Mouse (Mus musculus) urinary bladder, adult 2 months (tissue): ENCODE measurements around the gene Ddit4. TPM values are rescaled to one million over a fixed set of nuclear protein-coding genes. Genes with fewer than 3 reads are reported as not detected.

Experiments used
- DNase-seq: peaks from one replicate; pipeline ENCODE4 v3.0.0; 2022; ENCODE audit warnings: low spot score
- polyA plus RNA-seq: library from polyadenylated mRNA; depleted of rRNA; stranded (reverse); fragments of >200 nt; gene quantifications from 2 replicates; pipeline ENCODE4 v1.2.3, GENCODE M21; 2012; rRNA removed

The Ddit4 gene
- polyA plus RNA-seq, 1 experiment = 30.7 TPM

GRCm38 (mm10) chr10:59916649-59917048, 35.0 kb downstream of the Ddit4 start:
- no peak for DNase-seq

GRCm38 (mm10) chr10:59916159-59916558, 35.5 kb downstream of the Ddit4 start:
- no peak for DNase-seq

GRCm38 (mm10) chr10:59915196-59915962, 36.3 kb downstream of the Ddit4 start:
- no peak for DNase-seq

DNA sequence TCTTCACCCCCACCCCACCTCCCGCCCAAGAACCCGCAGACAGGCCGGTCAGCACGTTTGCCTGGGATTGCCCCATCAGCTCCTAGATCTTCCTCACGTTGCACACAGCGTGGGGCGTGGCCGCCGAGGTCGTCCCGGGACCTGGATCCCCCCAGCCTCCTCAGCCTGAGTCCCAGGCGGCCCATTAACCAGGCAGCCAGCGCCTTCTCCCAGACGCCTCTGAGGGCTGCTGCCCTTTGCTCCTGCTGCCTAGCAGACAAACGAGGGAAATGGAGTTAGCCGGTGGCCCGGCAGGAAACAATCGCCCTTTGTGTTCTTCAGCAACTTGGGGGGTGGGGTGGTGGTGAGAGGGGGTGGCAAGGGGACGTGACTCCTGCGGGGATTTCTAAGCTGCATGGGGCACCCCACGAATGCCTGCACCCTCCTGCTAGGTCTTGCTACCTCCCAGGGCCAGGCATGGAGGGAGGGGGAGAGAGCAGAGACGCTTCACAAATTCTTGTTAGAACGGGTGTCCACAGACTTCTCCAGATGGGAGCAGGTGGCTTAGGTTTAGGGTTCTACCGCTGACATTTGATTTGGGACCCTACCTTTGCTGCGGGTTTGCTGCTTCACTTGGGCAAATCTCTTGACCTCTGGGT, 40.0 kb downstream of the Ddit4 start:
- no peak for DNase-seq

- DNase-seq = no peak
Measured at GRCm38 (mm10) chr10:59911091-59911490, 40.5 kb downstream of the Ddit4 start.

- DNase-seq = no peak
Measured at GRCm38 (mm10) chr10:59909357-59909847, 42.2 kb downstream of the Ddit4 start.

- DNase-seq = no peak
Measured at GRCm38 (mm10) chr10:59908776-59909315, 42.8 kb downstream of the Ddit4 start.

DNA sequence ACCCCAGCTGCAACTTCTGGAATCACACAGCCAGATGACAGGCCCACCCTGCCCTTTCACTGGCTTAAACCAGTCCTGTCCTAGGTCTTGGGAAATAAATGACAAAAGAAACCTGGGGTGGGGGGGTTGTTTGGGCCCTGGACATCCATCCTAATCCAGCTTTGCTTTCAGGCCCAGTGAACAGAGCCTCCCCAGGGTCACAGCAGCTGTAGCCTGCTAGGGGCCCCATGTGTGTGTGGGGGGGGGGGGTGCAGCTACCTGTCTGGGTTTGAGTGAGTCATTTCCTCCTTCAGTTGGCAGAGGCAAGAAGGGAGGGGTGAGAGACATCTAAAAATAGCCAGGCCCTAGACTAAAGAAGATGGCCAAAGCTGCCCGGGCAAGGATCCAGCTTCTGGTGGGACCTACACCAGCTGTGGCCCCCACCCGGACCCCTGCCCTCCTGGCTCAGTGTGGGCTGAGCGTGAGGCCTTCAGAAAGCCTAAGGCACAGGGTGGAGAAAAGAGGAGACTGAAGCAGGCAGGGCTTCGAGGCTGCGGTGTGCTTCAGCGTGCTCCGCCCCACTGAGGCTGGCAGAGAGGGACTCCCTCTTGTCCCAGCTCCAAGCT, 43.8 kb downstream of the Ddit4 start:
- DNase-seq = no peak

DNA sequence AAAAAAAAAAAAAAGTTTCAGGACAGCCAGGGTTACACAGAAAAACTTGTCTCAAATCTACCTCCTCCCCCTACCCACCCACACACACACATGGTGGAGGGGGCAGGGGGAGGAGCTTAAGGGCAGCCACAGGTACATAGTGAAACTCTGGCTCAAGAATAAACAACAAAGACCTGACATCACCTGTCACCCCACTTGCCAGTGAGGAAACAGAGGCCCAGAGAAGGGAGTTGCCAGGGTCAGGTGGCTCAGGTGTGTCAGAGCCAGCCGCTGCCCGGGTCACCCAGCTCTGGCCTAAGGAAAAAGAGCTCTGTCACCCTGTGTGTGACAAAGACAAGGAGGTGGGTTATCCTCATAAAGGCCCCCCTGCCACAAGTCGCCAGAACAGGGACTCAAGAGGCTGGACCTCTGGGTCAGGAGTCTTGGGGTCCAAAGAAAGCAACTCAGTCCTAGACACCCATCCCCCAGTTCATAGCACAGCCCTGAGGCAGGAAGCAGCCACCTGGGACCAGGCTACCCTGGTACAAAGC, 44.5 kb downstream of the Ddit4 start:
- DNase-seq = no peak

GRCm38 (mm10) chr10:59903170-59903569, 48.5 kb downstream of the Ddit4 start:
- no peak for DNase-seq

DNA sequence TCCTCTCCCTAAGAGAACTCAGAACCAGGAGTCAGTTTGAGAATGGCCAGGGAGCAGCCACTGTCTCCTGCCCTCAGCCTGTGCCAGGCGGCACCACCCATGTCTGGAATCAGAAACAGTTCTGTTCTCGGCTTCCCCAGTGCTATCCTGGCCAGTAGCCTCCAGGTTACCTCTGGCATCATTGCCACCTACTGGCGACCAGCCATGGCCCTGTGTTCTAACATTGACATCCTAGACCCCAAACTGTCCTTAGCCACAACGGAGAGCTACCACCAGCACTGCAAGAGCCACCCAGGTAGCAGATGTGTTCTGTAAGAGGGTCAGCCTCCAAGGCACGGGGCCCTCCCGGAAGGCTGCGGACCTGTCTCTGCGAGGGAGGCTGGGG, 49.0 kb downstream of the Ddit4 start:
- no peak for DNase-seq

GRCm38 (mm10) chr10:59901986-59902605, 49.5 kb downstream of the Ddit4 start:
- DNase-seq = no peak

GRCm38 (mm10) chr10:59901463-59901862, 50.2 kb downstream of the Ddit4 start:
- DNase-seq = no peak

- no peak for DNase-seq
Measured at GRCm38 (mm10) chr10:59900939-59901338, 50.7 kb downstream of the Ddit4 start.

DNA sequence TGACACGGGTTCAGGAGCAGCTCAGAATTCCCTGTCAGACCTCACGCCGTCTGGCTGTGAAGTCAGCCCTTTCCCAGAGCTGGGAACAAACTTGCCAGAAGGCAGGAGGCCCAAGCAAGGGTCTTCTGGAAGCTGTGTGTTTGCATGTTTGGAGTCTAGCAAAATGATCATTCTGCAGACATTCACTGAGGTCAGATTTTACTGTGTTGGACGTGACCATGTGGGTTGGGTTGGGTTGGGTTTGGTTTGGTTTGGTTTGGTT, 51.5 kb downstream of the Ddit4 start:
- DNase-seq = no peak

Other genes with a start within 250 kb of the Ddit4 start
- 89.1 and 98.4 TPM in 2 replicates for gene Micu1, start 249.4 kb downstream of the Ddit4 start, polyA plus RNA-seq
- gene Dnajb12, start 72.3 kb downstream of the Ddit4 start, polyA plus RNA-seq = 34.9 and 44.7 TPM in 2 replicates
- 36.2 and 39.2 TPM in 2 replicates for gene Ascc1, start 51.0 kb upstream of the Ddit4 start, polyA plus RNA-seq
- 91.8 and 93.0 TPM in 2 replicates for gene Anapc16, start 51.3 kb upstream of the Ddit4 start, polyA plus RNA-seq
- 14.4 and 20.9 TPM in 2 replicates for gene Spock2, start 154.4 kb upstream of the Ddit4 start, polyA plus RNA-seq